Mouse (Mus musculus): ENCODE measurements around the gene Tbccd1. TPM values are rescaled to one million over a fixed set of nuclear protein-coding genes. Genes with fewer than 3 reads are reported as not detected.

Gene Tbccd1
- polyA plus RNA-seq, 1 experiment from 2014 or later = 28.1 TPM

- Histone ChIP-seq H3K27ac (replicated peaks) (no peak overlapping the region), H3K9me3 (replicated peaks) (no peaks in the 10 kb centered on the region), H3K4me1 (peaks cover 9% of the 10 kb centered on the region; the same call in 1 of the 2 replicates), H3K4me3 (replicated peaks) (no peak overlapping the region), H3K4me2 (replicated peaks) (no peak overlapping the region), H3K36me3 (no peaks in the 10 kb centered on the region), H3K9ac (no peak overlapping the region), H3K27me3 (no peaks in the 10 kb centered on the region; the same call in 1 of the 2 replicates)
- 45% methylated on average over 4 of the region's 4 CpGs for WGBS
- no peak for ATAC-seq (ENCODE audit: insufficient number of reproducible peaks, low FRiP score, low TSS enrichment, low read depth)
Measured at GRCm38 (mm10) chr16:22885356-22885755, 27.9 kb upstream of the Tbccd1 start.

GRCm38 (mm10) chr16:22883441-22883840, 26.0 kb upstream of the Tbccd1 start:
- 73% methylated on average over 5 of the region's 5 CpGs for WGBS
- Histone ChIP-seq H3K9ac (no peak overlapping the region), H3K27me3 (no peaks in the 10 kb centered on the region; the same call in 1 of the 2 replicates), H3K36me3 (no peaks in the 10 kb centered on the region), H3K9me3 (replicated peaks) (no peaks in the 10 kb centered on the region), H3K4me2 (replicated peaks) (no peak overlapping the region), H3K4me1 (peaks cover 12% of the 10 kb centered on the region), H3K4me3 (replicated peaks) (no peak overlapping the region), H3K27ac (replicated peaks) (no peak overlapping the region)
- no peak for ATAC-seq (ENCODE audit: insufficient number of reproducible peaks, low FRiP score, low TSS enrichment, low read depth)

GRCm38 (mm10) chr16:22881487-22881886, 24.0 kb upstream of the Tbccd1 start:
- no peaks in the 10 kb centered on the region for H3K27me3 ChIP-seq
- no peak overlapping the region for H3K4me2 ChIP-seq (replicated peaks)
- no peak overlapping the region for H3K27ac ChIP-seq (replicated peaks)
- no peak overlapping the region for H3K4me3 ChIP-seq (replicated peaks)
- H3K36me3 ChIP-seq = no peaks in the 10 kb centered on the region
- H3K4me1 ChIP-seq = peaks cover 19% of the 10 kb centered on the region
- WGBS = 45% methylated on average over 4 of the region's 4 CpGs
- no peak for ATAC-seq (ENCODE audit: insufficient number of reproducible peaks, low FRiP score, low TSS enrichment, low read depth)
- H3K9ac ChIP-seq = no peak overlapping the region
- H3K9me3 ChIP-seq (replicated peaks) = no peaks in the 10 kb centered on the region

- peaks cover 19% of the 10 kb centered on the region for H3K4me1 ChIP-seq
- H3K27ac ChIP-seq (replicated peaks) = no peak overlapping the region
- no peaks in the 10 kb centered on the region for H3K27me3 ChIP-seq
- H3K4me3 ChIP-seq (replicated peaks) = no peak overlapping the region
- WGBS = 3% methylated on average over 6 of the region's 6 CpGs
- no peak overlapping the region for H3K4me2 ChIP-seq (replicated peaks)
- no peaks in the 10 kb centered on the region for H3K36me3 ChIP-seq
- 0 out of 2 replicates have a peak, but pooled peaks have one; percentile 27 for ATAC-seq (ENCODE audit: insufficient number of reproducible peaks, low FRiP score, low TSS enrichment, low read depth)
- no peaks in the 10 kb centered on the region for H3K9me3 ChIP-seq (replicated peaks)
- no peak overlapping the region for H3K9ac ChIP-seq
Measured at GRCm38 (mm10) chr16:22880900-22881299, 23.4 kb upstream of the Tbccd1 start.

GRCm38 (mm10) chr16:22879945-22880595, 22.6 kb upstream of the Tbccd1 start:
- Histone ChIP-seq H3K9ac (no peak overlapping the region), H3K36me3 (no peaks in the 10 kb centered on the region), H3K4me3 (replicated peaks) (no peak overlapping the region), H3K4me1 (peaks cover 19% of the 10 kb centered on the region), H3K9me3 (replicated peaks) (no peaks in the 10 kb centered on the region), H3K27ac (replicated peaks) (no peak overlapping the region), H3K4me2 (replicated peaks) (no peak overlapping the region), H3K27me3 (no peaks in the 10 kb centered on the region)
- ATAC-seq (ENCODE audit: insufficient number of reproducible peaks, low FRiP score, low TSS enrichment, low read depth) = no peak
- 41% methylated on average over 7 of the region's 7 CpGs for WGBS

- peaks cover 19% of the 10 kb centered on the region for H3K4me1 ChIP-seq
- H3K4me2 ChIP-seq (replicated peaks) = no peak overlapping the region
- H3K27me3 ChIP-seq = no peaks in the 10 kb centered on the region
- H3K9me3 ChIP-seq (replicated peaks) = no peaks in the 10 kb centered on the region
- H3K36me3 ChIP-seq = no peaks in the 10 kb centered on the region
- no peak overlapping the region for H3K4me3 ChIP-seq (replicated peaks)
- no peak overlapping the region for H3K27ac ChIP-seq (replicated peaks)
- 75% methylated on average over 7 of the region's 7 CpGs for WGBS
- H3K9ac ChIP-seq = no peak overlapping the region
- ATAC-seq (ENCODE audit: insufficient number of reproducible peaks, low FRiP score, low TSS enrichment, low read depth) = no peak
Measured at GRCm38 (mm10) chr16:22878716-22879115, 21.2 kb upstream of the Tbccd1 start.

- Histone ChIP-seq H3K4me3 (replicated peaks) (no peak overlapping the region), H3K4me2 (replicated peaks) (no peak overlapping the region), H3K9me3 (replicated peaks) (no peaks in the 10 kb centered on the region), H3K36me3 (peaks cover 5% of the 10 kb centered on the region), H3K9ac (no peak overlapping the region), H3K27ac (replicated peaks) (no peak overlapping the region), H3K27me3 (no peaks in the 10 kb centered on the region), H3K4me1 (peaks cover 19% of the 10 kb centered on the region)
- WGBS = 62% methylated on average over 11 of the region's 11 CpGs
- no peak for ATAC-seq (ENCODE audit: insufficient number of reproducible peaks, low FRiP score, low TSS enrichment, low read depth)
Measured at GRCm38 (mm10) chr16:22877660-22878390, 20.4 kb upstream of the Tbccd1 start.

GRCm38 (mm10) chr16:22876218-22877043, 19.0 kb upstream of the Tbccd1 start:
- WGBS = 30% methylated on average over 9 of the region's 9 CpGs

GRCm38 (mm10) chr16:22873369-22873768, 15.9 kb upstream of the Tbccd1 start:
- ATAC-seq (ENCODE audit: insufficient number of reproducible peaks, low FRiP score, low TSS enrichment, low read depth) = no peak
- H3K36me3 ChIP-seq = peaks cover 48% of the 10 kb centered on the region

More at GRCm38 (mm10) chr16:22876218-22877043, 19.0 kb upstream of the Tbccd1 start:
- H3K9me3 ChIP-seq (replicated peaks) = no peaks in the 10 kb centered on the region
- no peak overlapping the region for H3K9ac ChIP-seq
- peaks cover 18% of the 10 kb centered on the region for H3K36me3 ChIP-seq
- no peak overlapping the region for H3K4me3 ChIP-seq (replicated peaks)
- no peaks in the 10 kb centered on the region for H3K27me3 ChIP-seq
- H3K27ac ChIP-seq (replicated peaks) = no peak overlapping the region
- no peak for ATAC-seq (ENCODE audit: insufficient number of reproducible peaks, low FRiP score, low TSS enrichment, low read depth)
- no peak overlapping the region for H3K4me2 ChIP-seq (replicated peaks)
- H3K4me1 ChIP-seq = peaks cover 19% of the 10 kb centered on the region

GRCm38 (mm10) chr16:22872397-22872796, 14.9 kb upstream of the Tbccd1 start:
- H3K4me1 ChIP-seq = no peaks in the 10 kb centered on the region
- peaks cover 57% of the 10 kb centered on the region for H3K36me3 ChIP-seq
- no peak overlapping the region for H3K4me2 ChIP-seq (replicated peaks)
- no peaks in the 10 kb centered on the region for H3K9me3 ChIP-seq (replicated peaks)
- H3K27me3 ChIP-seq = no peaks in the 10 kb centered on the region
- no peak overlapping the region for H3K4me3 ChIP-seq (replicated peaks)
- no peak overlapping the region for H3K9ac ChIP-seq
- WGBS = 91% methylated on average over 8 of the region's 8 CpGs
- ATAC-seq (ENCODE audit: insufficient number of reproducible peaks, low FRiP score, low TSS enrichment, low read depth) = no peak
- H3K27ac ChIP-seq (replicated peaks) = no peak overlapping the region

More at GRCm38 (mm10) chr16:22873369-22873768, 15.9 kb upstream of the Tbccd1 start:
- H3K4me3 ChIP-seq (replicated peaks) = no peak overlapping the region
- H3K9me3 ChIP-seq (replicated peaks) = no peaks in the 10 kb centered on the region
- H3K4me2 ChIP-seq (replicated peaks) = no peak overlapping the region
- H3K27me3 ChIP-seq = no peaks in the 10 kb centered on the region
- 78% methylated on average over 4 of the region's 4 CpGs for WGBS
- H3K9ac ChIP-seq = no peak overlapping the region
- H3K27ac ChIP-seq (replicated peaks) = no peak overlapping the region
- 0 out of 2 replicates have a peak, but pooled peaks cover 7% of the 10 kb centered on the region for H3K4me1 ChIP-seq

- no peaks in the 10 kb centered on the region for H3K9me3 ChIP-seq (replicated peaks)
- H3K4me2 ChIP-seq (replicated peaks) = peak overlapping the region; percentile 88
- ATAC-seq (ENCODE audit: insufficient number of reproducible peaks, low FRiP score, low TSS enrichment, low read depth) = no peak
- peak overlapping the region; percentile 37 for H3K9ac ChIP-seq
- H3K27ac ChIP-seq (replicated peaks) = peak overlapping the region; percentile 79
- H3K36me3 ChIP-seq = no peaks in the 10 kb centered on the region
- peaks cover 14% of the 10 kb centered on the region for H3K4me1 ChIP-seq
- WGBS = 14% methylated on average over 9 of the region's 9 CpGs
- H3K27me3 ChIP-seq = no peaks in the 10 kb centered on the region
- peak overlapping the region; percentile 99 for H3K4me3 ChIP-seq (replicated peaks)
Measured at GRCm38 (mm10) chr16:22856773-22857172, 696 bp downstream of the Tbccd1 start.
